Mouse (Mus musculus) layer of hippocampus, adult 9-10 months (tissue): ENCODE data around the gene Ptar1.
A peak's percentile ranks its signal among the peaks of the same experiment; 100 is the strongest.
"Not testable (repeated sequence)": the region's sequence is repeated elsewhere in the genome, so short reads cannot be mapped to it uniquely, and the experiment has no call there.

Experiments
- DNase-seq: peaks from one replicate; pipeline ENCODE4 v3.0.0; 2022; ENCODE audit warnings: low spot score

Ptar1 gene

DNA sequence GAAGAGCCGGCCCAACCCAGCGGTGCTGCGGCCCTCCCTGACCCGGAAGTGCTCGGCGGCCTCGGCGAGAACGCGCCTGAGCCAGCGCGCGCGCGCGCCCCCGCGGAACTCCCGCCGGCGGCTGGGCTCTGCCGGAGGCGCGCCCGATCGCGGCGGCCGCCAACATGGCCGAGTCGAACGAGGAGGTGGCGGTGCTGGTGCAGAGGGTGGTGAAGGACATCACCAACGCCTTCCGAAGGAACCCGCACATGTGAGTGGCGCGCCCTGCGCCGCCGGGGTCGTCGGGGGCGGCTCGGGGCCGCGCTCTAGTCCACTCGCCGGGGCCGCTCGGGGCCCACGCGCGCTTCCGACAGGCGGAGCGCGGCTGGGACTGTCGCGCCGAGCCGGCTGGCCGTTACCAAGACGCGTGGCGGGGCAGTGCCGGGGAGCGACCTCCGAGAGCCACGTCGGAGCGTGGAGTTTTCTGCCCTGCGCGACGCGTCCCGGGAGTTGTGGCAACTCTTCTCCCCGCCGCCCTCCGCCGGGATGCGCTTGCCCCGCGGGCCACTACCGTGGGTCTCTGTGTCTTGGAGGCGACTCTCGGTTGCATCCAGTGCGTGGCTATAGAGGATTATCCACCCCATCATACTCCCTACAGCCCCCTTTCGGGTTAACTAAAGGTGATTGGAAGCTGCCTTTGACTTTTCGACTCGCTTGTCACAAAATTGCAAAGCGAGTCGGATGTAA lies at the start of gene Ptar1:
Gene Ptar1, plus strand, starts transcription at position 134 of the 726 bp plus-strand sequence.
- no peak for DNase-seq

DNA sequence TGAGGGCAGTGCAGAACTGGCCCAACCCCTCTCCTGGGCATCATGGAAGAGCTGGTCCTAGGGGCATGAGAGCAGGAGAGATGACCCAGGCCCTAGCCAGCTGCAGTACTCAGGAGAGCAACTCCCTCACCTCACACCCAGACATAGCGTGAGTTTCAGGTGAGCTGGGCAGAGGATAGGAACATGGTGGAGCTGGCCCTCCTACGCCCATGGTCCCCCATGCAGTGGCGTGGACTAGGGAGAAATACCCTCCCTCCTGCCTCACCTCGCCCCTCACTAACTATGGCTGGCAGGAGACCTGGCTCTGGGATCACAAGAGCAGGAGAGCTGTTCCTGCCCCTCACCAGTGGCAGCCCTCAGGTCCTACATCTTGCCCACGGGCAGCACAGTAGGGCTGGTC lies 43.4 kb upstream of the Ptar1 start:
- DNase-seq: no peak

DNA sequence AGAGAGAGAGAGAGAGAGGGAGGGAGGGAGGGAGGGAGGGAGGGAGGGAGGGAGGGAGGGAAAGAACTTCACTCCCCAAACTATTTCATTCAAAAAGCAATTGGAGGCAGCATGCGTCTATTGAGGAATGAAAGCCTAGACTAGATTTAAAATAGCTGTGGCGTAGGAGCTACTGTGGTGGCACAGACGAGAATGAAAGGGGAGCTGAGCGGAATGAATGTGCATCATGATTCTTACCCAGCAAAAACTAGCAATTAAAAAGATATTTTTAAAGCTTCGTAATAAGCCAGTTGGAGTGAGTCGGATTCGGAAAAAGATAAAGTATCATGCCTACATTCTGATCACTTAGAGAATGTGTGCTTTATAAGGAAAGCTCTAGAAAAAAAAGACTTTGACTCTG lies 41.9 kb upstream of the Ptar1 start:
- no peak for DNase-seq

DNA sequence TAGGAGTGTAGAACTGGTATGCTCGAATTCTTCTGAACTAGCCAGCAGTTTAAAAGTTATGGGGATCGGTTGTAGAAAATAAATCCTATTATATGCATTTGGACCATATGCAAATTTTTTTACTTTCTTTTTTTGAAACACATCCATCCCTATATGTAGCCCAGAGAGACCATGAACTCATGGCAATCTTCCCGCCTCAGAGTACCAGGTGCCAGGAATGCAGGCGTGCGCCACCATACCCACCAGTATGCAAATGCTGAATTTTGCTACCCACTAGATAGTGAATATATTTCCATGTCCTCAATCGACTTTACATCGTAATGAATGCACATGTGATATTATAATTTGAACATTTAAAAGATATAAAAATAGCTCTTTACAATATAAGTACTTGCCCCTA lies 39.9 kb upstream of the Ptar1 start:
- no peak for DNase-seq

DNA sequence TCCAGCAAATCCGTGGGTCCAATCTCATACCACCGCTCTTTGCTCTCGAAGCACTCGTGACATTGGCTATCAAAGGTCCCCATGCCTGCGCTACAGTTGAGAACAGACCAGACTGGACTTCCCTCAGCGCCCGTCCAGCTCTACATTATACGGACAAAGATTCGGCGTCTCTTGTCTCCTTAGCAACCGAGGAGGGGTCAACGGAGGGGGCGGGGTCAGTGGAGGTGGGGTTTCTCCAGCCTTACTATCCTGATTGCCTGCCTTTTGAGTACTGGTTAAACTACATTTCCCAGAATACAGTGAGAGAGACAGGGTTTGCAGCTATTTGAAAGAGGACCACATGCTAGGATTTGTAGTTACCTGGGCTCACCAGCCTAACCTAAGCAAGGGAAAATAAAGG lies 34.6 kb upstream of the Ptar1 start, which contains the start of gene 1700028P14Rik:
Gene 1700028P14Rik, minus strand, starts transcription at position 169 of the 400 bp plus-strand sequence.
- DNase-seq: no peak

DNA sequence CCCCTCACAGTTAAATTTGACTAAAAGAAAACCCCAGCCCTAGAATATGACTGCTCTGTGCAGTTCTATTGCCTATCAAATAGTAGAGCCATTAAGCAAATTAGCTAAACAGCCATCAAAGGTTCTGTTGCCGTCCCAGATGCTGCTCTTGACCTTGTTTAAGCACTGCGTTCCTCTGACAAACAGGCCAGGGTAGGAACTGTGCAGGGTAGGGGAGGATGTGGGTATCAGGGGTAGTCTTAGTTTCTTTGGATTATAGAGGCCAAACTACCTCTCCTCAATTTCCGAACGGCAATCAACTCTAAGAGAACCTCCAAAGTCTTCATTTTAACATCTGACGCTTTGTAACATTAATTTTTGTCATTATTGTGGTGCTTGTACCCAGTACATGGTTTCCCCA lies 34.1 kb upstream of the Ptar1 start:
- DNase-seq: no peak

DNA sequence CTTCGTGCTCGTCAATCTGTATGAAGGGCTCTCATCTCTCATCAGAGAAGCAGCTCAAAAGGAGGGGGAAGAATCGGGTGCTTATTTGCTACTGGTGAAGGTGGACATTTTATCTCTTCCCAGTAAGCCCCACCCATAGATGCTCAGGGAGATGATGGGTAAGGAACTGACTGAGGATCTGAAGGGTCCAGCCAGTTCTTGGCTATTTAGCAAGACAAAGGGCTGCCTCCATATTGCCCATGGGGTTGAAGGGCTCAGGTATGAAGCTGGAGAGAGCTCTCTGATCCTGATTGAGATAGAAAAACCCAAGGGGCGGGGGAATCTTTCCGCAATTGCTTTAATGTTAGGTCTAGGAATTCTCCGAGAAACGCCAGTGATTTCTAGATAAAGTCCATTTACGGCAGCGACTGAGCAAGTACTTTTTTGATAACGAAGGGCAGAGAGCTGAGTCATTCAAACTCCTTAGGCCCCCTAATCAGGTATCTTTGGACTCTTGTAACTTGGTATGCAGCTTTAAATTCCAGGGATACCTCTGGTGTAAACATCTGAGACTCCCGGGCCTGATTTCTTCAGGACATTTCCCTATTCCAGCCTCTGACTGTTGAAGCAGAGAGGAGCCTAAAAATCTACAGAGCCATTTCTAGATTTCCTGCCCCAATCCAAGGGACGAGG lies 29.8 kb upstream of the Ptar1 start:
- DNase-seq: no peak

DNA sequence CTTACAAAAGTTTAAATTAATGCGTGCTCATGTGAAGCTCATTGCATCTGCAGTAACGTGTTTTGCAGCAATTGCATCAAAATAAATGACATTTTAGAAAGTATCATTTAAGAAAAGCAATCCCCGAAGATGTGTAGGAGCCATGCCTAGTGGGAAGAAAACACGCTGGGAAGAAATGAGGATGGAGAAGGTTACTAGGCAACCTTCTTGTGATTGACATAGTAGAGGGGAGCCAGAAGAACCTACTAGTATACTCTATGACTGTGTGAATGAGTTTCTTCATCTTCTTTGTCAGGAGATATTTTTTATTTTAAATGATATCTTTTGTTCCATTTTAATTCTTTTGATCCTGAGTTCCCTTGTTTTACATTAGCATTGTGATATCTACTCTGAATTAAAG lies 28.9 kb upstream of the Ptar1 start:
- DNase-seq: no peak

DNA sequence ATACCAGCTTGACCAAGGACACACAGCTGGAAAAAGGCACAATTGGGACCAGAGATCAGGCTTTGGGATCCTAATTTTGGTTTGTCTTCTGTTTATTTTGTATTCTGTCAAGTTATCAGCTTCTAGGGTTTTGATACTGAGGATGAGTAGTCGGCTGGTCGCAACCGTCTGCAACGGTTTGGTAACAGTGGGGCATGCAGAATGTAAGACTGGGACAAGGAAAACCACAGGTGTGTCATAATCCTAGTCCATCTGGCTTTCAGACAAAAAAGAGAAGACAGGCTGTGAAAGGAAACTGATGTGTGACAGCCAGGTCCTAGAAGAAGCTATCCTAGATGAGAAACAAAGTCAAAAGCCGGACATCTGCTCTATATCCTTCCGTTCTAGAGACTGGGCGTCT lies 23.1 kb upstream of the Ptar1 start:
- DNase-seq: no peak

DNA sequence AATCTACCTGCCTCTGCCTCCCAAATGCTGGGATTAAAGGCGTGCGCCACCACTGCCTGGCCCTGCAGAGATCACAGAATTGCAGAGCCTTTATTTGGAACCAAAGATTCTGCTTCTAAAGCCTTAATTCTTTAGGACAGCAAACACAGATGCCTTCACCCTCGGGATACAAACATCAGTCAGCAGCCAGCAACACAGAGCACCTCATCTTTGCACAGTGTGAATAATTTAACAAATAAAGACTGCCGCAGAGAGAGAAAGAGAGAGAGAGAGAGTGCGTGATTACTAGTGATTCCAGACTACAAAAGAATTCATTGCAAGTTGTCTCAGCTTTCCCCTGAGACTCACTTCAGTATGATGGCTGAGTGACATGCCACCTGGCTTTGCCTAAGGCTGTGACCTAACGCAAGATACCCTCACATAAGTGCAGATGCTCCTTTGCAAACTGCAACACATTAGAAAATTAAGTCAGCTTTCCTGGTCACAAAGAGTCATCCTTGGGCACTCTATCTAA lies 19.0 kb upstream of the Ptar1 start:
- DNase-seq: no peak

DNA sequence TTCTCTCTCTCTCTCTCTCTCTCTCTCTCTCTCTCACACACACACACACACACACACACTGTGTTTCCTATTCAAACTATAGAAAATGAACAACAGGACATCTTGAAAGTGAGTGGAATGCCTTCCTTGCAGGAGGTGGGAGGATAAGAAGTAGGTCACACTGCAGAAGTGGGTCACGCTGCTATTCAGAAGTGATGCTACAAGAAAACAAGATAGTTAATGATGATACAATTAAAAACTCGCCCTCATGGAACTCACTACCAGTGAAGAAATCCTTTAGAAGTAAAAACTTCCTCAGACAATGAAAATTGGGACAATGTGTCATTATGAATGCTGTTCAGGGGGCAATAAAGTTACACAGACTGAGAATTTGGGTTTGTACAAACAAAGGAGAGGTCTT lies 14.2 kb upstream of the Ptar1 start:
- no peak for DNase-seq

DNA sequence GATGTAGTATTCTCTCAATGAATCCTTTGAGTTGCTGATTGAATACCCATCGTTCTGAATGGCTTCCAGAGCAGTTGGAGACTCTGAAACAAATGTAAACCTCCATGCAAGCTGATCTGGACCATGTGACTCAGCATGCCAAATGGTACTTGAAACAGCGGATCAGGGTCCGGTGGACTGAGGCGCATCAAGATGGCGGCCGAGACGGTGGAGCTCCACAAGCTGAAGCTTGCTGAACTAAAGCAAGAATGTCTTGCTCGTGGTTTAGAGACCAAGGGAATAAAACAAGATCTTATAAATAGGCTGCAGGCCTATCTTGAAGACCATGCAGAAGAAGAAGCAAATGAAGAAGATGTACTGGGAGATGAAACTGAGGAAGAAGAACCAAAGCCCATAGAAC lies 11.6 kb upstream of the Ptar1 start:
- not testable (repeated sequence) for DNase-seq

DNA sequence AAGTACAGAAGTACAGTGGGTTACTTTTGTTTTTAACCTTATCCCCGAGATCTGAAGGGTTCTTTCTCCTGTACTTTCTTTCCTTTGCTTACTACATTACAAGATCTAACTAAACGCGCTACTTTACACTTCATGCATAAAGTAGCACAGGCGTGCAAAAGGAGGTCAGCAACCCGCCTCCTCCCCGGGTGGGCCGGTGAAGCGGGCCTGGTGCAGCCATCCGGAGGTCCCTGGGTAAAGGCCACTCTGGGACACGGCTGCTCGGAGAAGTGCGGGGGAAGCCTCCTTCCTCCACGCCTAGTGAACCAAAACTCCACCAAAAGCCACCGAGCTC lies 300 bp upstream of the Ptar1 start:
- no peak for DNase-seq

DNA sequence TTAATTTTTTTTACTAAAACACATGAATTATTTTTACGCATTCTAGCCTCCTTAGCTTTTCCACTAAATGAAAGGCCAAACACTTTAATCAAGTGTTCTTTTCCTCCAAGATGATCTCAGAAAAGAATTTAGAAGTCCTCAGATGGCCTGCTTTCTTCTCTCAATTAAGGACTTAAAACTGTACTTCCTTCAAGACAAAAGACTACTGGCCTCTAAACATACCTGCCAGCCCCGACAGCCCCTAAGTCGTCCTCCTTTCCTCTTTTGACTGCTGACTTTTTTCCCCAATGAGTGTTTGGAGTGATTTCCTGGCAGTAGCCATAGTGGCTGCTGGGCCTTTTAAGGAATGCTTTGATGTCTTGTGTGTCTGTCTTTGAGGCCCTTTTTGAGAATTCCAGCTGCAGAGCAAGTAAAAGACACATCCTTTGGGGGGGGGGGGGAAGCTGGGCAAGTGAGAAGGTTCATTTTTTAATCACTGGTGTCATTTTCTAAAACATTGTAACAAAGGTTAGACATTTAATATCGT lies 1.3 kb downstream of the Ptar1 start:
- no peak for DNase-seq

DNA sequence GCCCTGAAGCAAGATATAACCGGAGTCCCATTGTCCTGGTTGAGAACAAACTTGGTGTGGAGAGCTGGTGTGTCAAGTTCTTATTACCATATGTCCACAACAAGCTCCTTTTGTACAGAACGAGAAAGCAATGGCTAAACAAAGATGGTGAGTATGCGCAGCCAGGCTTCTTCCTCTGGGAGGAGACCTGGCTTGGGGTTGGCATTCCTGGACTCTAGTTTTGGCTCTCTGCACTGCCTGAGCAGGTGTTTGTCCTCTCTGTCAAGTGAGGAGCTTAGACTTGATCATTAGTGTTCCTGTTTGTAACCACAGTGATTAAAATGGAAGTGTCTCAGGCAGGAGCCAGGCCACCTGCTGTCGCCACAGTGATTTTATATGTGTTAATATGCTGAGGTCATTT lies 7.1 kb downstream of the Ptar1 start:
- DNase-seq: no peak

DNA sequence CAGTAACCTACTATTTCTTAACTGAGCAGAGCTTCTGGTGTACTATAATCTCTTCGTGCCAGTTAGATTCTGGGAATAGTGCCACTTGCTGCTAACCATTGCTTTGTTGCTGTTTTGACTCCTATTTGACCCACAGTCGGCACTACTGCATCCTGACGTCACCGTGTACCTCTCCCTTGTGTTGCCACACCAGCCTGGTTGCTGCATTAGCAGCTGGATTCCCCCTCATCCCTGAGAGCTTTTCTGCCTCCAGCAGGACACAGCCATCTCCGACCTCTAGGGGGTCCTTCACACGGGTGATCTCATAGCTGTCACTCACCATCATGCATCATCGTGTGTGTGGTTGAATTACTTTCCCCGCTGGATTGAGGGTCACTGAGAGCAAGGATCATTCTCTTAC lies 10.6 kb downstream of the Ptar1 start:
- no peak for DNase-seq

DNA sequence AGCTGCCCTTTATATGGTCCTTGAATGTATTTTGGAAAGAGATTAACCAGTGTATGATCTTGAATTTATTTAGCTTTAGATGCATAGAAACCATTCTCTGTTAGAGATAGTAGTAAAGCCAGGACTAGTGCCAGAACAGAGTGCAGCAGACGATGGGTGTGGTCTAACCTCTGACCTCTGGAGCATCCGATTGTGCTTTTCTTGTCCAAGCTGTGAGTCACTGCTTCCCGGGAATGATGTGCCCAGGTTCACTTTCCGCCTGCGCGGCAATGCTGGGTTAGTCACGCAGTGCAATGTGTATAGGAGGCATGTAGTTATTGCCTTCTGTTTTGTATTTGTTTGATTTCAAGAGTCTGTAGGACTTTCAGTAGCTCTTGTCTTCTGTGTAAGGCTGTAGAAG lies 11.1 kb downstream of the Ptar1 start:
- no peak for DNase-seq

DNA sequence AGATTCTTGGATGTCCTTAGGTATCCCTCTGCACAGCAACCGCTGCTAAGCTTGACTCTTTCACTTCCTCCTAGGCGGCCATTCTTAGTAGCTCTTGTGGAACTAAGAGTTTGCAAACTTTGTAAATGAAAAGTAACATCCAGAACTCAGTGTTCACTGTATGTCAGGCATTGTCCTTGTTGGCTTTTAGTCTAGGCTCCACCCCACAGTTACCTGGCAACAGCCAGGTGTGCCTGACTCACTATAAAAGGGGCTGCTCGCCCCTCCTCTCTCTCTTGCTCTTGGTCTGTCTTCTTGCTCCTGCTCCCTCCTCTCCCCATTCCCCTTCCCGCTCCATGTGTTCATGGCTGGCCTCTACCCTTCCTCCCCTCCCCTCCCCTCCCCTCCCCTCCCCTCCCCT lies 11.9 kb downstream of the Ptar1 start:
- DNase-seq: no peak

DNA sequence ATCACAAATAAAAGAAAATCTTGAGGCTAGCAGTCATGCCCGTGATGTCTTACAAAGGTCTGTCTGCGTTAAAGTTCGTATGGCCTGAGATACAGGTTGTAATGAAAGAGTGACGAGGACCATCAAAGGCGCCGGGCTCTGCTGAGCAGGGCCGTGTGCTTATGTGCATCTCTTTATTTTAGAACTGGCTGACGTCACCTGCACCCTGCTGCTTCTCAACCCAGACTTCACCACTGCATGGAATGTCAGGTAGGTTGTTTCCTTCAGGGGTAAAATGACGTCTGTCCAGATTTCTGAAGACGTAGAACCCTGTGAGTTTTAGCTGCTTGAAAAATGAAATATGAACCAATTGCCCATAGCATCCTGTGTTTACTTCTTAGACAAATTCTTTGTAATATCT lies 15.7 kb downstream of the Ptar1 start:
- no peak for DNase-seq

DNA sequence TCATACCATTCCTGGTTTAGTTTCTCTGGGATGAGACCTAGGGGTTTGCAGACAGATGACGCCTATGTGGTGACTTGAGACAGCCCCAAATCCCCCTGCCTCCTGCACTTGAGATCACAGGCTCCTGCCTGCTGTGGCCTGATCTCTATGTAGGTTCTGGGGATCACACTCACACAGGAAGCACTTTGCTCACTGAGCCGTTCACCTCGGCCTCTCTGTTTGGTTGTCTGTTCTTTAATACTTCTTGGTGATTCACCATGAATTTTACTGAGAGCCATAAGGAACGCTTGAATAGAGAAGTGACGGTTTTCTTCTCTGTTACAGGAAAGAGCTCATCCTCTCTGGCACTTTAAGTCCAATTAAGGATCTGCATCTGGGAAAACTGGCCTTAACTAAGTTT lies 18.2 kb downstream of the Ptar1 start:
- no peak for DNase-seq

DNA sequence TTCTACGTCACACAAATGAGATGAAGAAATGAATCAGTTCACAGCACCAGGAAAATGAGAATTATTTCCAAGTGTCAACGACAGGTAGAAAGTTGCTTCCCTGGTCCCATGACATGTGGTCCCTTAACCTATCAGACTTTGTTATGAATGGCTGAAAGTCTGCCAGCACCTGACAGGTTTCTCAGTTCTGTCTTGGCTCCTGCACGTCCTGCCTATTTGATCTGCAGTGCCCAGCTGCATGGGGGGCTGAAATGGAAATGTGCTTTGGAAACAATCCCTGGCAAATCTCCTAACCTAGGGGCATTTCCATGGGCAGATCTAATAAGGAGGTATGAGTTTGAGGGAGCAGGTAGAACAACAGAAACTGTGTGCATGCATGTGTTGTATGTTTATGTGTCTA lies 59.3 kb downstream of the Ptar1 start:
- DNase-seq: no peak

DNA sequence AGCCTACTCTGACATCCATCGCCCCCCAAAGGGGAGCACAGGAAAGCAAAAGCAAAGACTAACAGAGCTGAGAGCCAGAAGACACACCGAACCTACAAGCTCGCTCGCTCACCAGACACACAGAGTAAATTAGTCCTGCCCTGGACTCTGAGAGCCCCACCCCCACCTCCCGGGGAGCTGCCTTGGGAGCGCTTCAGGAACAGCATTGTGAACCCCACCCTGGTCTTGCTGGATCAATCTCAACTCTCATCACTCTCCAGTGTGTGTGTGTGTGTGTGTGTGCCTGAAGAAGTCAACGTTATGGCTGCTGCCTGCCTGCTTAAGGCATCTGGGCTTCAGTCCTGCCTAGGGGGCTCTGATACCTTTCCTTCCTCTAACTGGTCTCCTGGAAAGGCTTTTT lies 69.8 kb downstream of the Ptar1 start:
- no peak for DNase-seq

DNA sequence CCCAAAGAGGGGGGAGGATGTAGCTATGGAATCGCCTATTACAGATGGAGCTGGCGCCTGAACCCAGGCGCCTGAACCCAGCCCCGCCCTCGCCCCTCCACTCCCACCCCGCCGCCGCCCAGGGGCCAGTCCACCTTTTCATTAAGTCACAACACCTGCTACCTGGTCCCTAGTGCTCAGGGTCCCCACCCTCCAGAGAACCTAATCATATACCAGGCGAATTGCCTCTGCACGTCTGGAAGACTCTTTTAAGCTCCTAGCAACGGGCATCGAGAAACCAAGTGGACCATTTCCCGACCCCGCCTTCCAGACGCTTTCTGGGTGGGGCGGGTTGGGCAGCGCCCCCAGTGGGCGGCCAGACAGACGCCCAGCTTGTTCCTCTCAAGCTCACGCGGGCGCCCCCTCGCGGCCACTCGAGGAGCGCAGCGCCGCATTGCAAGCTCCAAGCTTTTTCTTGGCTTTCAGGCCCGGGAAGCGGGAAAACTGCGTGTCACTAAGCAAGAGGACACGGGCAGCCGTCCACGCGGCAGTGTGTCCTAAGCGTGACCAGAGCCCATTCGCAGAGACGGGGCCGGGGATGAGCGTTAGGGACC lies 70.8 kb downstream of the Ptar1 start:
- peak; percentile 92 for DNase-seq
